Mouse (Mus musculus): ENCODE measurements around the gene Sdhaf1. TPM values are rescaled to one million over a fixed set of nuclear protein-coding genes. Genes with fewer than 3 reads are reported as not detected.

Gene Sdhaf1
- polyA plus RNA-seq, 1 experiment, result 10.1 TPM

DNA sequence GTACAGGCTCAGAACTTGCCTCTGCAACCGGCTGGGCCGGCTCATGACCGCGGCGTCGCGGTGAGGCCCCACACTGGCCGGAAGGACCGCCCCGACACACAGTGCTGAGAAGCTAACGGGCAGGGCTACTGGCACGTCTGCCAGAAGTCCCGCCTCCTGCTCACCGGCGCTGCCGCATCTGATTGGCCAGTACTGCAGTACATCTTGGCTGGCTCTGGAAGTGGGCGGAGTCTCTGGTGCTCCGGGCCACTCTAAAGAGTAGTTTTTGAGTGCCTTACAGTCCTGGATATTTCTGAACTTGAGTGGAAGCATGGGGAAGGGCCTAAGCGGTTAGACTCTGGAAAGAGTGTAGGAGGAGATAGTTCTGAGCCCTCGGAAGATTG, 1.4 kb downstream of the Sdhaf1 start:
- Histone ChIP-seq H3K27ac (ENCODE audit: control insufficient read depth, insufficient read depth, low read depth, low read length, poor library complexity) (peak overlapping the region; percentile 84), H3K4me1 (ENCODE audit: control insufficient read depth, insufficient read depth, low read length) (peaks cover 3% of the 10 kb centered on the region; the same call in 1 of the 2 replicates), H3K4me3 (replicated peaks; ENCODE audit: control insufficient read depth, low read depth, low read length) (peak overlapping the region; percentile 80)
- under 1% methylated on average over 20 of the region's 20 CpGs for WGBS
- TF ChIP-seq CTCF (IDR thresholded peaks at IDR 0.05; ENCODE audit: control insufficient read depth, insufficient read depth, low read length), result no peak
- peak; percentile 80; the same call in 1 of the 2 replicates for TF ChIP-seq POLR2A (IDR thresholded peaks at IDR 0.05; ENCODE audit: borderline replicate concordance, control insufficient read depth, low read depth, low read length)

DNA sequence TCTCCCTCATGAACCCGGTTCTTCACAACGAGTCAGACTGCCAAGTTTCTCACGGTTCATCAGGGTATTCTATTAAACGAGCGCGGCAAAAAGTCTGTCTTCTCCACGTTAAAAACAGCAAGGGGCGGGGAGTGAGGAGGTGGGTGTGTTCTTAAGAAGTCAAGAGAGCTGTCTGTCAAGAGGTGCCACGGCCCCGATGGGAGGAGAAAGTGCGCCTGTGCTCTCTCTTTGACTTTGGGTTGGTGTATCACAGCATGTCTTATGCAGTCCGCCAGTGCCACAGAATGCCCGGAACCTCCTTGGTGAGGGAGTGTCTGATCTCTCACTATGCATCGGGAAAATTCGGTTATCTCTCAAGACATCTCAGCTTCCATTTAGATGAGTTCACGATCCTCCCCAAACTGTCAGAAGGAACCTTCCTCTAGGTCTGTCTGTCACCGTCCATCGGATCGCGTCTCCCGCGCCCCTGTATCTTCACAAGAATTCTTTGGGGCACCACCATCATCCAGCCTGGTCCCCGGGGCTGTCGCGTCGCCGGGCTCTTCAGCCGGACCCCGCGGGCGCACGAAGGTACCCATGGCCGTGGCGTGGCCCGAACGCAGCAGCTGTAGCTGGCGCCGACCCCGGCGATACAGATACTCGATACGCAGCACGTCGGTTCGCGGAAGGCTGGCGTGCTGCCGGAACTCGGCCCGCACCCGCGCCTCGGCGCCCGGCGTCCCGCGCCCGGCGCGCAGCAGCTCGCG, 2.0 kb downstream of the Sdhaf1 start, which contains the start of gene E130208F15Rik:
E130208F15Rik (plus strand) TSS at position 202 of the 746 bp plus-strand sequence.
- H3K4me3 ChIP-seq (replicated peaks; ENCODE audit: control insufficient read depth, low read depth, low read length), result peak within 1 kb of the TSS; percentile 80
- peak within 1 kb of the TSS; percentile 84 for H3K27ac ChIP-seq (ENCODE audit: control insufficient read depth, insufficient read depth, low read depth, low read length, poor library complexity)
- TF ChIP-seq POLR2A (IDR thresholded peaks at IDR 0.05; ENCODE audit: borderline replicate concordance, control insufficient read depth, low read depth, low read length), result no peak
- TF ChIP-seq CTCF (IDR thresholded peaks at IDR 0.05; ENCODE audit: control insufficient read depth, insufficient read depth, low read length), result no peak
- peaks cover 3% of the 10 kb centered on the region; the same call in 1 of the 2 replicates for H3K4me1 ChIP-seq (ENCODE audit: control insufficient read depth, insufficient read depth, low read length)
- WGBS, result under 1% methylated on average over 63 of the region's 63 CpGs

DNA sequence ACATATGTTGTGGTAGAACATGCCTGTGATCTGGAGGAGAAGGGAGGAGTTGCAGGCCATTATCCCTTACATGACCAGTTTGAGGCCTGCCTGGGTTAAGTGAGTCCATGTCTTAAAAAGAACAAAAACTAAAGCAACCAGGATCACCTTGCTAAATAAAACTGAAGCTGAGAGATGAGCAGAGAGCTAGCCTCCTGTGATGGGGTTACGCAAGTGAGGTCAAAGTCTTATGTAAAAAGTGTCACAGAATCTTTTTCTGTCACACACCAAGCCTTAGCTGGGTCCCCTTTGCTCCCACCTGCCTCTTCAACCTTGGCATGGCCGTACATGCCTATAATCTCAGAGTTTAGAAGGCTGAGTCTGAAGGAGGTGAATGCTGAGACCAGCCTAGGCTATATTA, 2.7 kb downstream of the Sdhaf1 start:
- Histone ChIP-seq H3K27ac (ENCODE audit: control insufficient read depth, insufficient read depth, low read depth, low read length, poor library complexity) (no peak overlapping the region), H3K4me3 (replicated peaks; ENCODE audit: control insufficient read depth, low read depth, low read length) (no peak overlapping the region), H3K4me1 (ENCODE audit: control insufficient read depth, insufficient read depth, low read length) (peaks cover 3% of the 10 kb centered on the region; the same call in 1 of the 2 replicates)
- WGBS, result 79% methylated on average over 2 of the region's 2 CpGs
- TF ChIP-seq POLR2A (IDR thresholded peaks at IDR 0.05; ENCODE audit: borderline replicate concordance, control insufficient read depth, low read depth, low read length) (no peak), CTCF (IDR thresholded peaks at IDR 0.05; ENCODE audit: control insufficient read depth, insufficient read depth, low read length) (no peak)

DNA sequence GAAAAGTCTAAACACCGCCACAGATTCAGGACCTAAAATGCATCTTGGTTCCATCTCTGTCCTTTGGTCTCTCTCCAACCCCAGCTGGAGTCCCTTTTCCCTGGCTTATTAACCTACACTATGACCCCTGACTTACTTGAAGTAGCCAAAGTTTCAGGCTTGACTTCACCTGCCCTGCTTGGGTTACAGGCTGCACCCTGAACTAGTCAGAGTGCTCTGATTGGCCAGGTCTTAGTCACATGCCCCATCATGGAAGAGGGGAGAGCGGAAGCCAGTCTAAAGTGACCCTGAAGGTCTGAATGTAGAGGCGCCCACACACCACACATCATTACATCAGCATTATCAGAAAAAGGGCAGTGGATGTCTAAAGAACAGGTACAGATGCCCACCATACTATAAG, 5.6 kb downstream of the Sdhaf1 start:
- 85% methylated on average over 3 of the region's 3 CpGs for WGBS
- no peak overlapping the region for H3K27ac ChIP-seq (ENCODE audit: control insufficient read depth, insufficient read depth, low read depth, low read length, poor library complexity)
- TF ChIP-seq POLR2A (IDR thresholded peaks at IDR 0.05; ENCODE audit: borderline replicate concordance, control insufficient read depth, low read depth, low read length) (no peak), CTCF (IDR thresholded peaks at IDR 0.05; ENCODE audit: control insufficient read depth, insufficient read depth, low read length) (no peak)
- peaks cover 3% of the 10 kb centered on the region; the same call in 1 of the 2 replicates for H3K4me1 ChIP-seq (ENCODE audit: control insufficient read depth, insufficient read depth, low read length)
- H3K4me3 ChIP-seq (replicated peaks; ENCODE audit: control insufficient read depth, low read depth, low read length), result no peak overlapping the region

DNA sequence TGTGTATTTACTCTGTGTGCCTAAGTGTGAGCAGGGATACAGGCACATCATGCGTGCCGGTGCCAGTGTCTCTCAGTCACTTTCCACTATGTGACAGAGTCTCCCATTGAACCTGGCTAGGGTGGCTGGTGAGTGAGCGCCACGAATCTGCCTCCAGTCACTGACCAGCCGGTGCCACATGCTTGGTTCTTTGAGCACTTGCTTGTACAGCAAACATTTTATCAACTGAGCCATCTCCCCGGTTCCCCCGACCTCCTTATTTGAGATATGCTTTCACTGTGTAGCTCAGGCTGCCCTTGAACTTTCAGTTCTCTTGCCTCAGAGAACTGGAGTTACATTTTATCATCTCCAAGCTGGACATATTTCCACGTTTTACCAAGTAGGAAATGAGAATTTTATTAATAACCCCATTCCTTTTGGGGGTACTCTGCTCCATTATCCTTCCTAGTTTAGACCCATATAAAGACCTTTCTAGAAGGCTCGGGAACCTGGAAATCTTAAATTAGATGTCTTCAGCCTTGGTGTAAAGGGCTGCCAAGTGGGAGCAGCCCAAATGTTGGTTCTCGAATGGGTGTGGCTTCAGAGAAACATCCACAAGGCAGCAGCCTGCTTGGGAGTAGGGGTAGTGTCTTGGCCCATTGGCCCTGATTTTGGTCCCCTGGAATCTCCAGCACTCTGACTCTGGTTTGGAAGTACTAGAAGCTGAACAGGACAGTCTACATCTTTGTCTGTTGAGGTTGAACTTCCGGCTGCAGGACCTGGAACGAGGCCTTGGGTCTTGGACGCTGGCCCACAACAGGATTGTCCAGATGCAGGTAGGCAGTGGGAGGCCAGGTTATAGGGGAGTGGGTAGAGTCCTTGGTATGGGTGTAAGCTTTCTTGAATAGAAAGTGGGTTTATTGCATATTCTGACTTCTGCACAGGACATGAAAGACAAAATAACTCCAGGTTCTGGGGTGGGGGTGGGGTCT, 7.9 kb downstream of the Sdhaf1 start:
- no peaks in the 10 kb centered on the region for H3K4me1 ChIP-seq (ENCODE audit: control insufficient read depth, insufficient read depth, low read length)
- no peak overlapping the region for H3K27ac ChIP-seq (ENCODE audit: control insufficient read depth, insufficient read depth, low read depth, low read length, poor library complexity)
- TF ChIP-seq POLR2A (IDR thresholded peaks at IDR 0.05; ENCODE audit: borderline replicate concordance, control insufficient read depth, low read depth, low read length) (no peak), CTCF (IDR thresholded peaks at IDR 0.05; ENCODE audit: control insufficient read depth, insufficient read depth, low read length) (no peak)
- WGBS, result 73% methylated on average over 13 of the region's 13 CpGs
- H3K4me3 ChIP-seq (replicated peaks; ENCODE audit: control insufficient read depth, low read depth, low read length), result no peak overlapping the region

DNA sequence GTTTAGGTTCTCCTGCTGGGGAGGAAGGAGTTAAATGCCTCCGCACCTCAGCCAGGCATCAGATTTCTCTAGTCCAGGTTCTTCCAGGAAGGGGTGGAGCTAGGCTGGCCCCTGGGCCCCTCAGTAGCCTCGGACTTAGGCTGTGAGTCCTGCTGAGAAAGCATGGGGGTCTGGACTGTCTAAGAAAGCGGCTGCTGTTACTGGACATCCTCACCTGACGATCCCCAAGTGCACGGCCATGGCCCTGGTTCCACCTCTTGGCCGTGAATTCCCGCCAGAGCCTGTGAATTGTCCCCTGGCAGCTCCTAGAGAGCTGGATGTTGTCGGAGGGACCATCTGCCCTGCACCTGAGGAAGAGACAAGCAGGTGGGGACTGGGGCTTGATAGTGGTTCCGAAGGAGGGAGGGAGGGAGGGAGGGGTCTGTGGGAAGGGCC, 9.0 kb downstream of the Sdhaf1 start, which contains the start of gene Syne4:
Syne4 (plus strand) TSS at position 87 of the 435 bp plus-strand sequence.
- Histone ChIP-seq H3K27ac (ENCODE audit: control insufficient read depth, insufficient read depth, low read depth, low read length, poor library complexity) (no peak within 1 kb of the TSS), H3K4me3 (replicated peaks; ENCODE audit: control insufficient read depth, low read depth, low read length) (no peak within 1 kb of the TSS), H3K4me1 (ENCODE audit: control insufficient read depth, insufficient read depth, low read length) (no peaks in the 10 kb centered on the region)
- 47% methylated on average over 9 of the region's 9 CpGs for WGBS
- TF ChIP-seq CTCF (IDR thresholded peaks at IDR 0.05; ENCODE audit: control insufficient read depth, insufficient read depth, low read length) (no peak), POLR2A (IDR thresholded peaks at IDR 0.05; ENCODE audit: borderline replicate concordance, control insufficient read depth, low read depth, low read length) (no peak)

DNA sequence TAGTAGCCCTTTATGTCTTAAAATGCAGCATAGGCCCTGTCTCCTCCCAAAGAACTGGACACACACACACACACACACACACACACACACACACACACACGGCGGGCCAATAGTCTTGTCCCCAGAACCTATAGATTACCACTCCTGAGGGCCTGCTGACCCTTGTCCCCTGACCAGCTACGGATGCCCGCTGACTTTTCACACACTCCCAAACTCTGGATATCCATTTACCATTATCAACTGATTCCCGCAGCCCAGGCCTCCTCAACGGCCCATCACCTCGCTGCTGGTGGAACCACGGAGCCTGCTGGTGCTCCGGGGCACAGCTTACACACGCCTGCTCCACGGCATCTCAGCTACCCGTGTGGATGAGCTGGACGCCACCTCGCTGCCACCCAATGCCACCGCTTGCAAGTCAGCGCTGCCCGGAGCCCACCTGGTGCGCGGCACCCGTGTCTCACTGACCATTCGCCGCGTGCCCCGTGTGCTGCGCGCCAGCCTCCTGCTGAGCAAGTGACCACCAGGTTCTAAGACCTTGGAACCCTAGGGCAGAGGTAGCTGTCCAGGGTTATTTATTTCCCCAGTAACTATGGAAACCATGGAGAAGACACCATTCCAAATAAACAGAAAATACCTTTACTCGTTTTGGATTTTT, 9.9 kb downstream of the Sdhaf1 start:
- 87% methylated on average over 27 of the region's 27 CpGs for WGBS
- TF ChIP-seq CTCF (IDR thresholded peaks at IDR 0.05; ENCODE audit: control insufficient read depth, insufficient read depth, low read length), result no peak
- TF ChIP-seq POLR2A (IDR thresholded peaks at IDR 0.05; ENCODE audit: borderline replicate concordance, control insufficient read depth, low read depth, low read length), result no peak
- Histone ChIP-seq H3K4me1 (ENCODE audit: control insufficient read depth, insufficient read depth, low read length) (no peaks in the 10 kb centered on the region), H3K4me3 (replicated peaks; ENCODE audit: control insufficient read depth, low read depth, low read length) (no peak overlapping the region), H3K27ac (ENCODE audit: control insufficient read depth, insufficient read depth, low read depth, low read length, poor library complexity) (no peak overlapping the region)
